Mouse (Mus musculus) cerebellum, adult 9-10 months (tissue): ENCODE results near the gene Hipk4.
"Not testable (repeated sequence)": the region's sequence is repeated elsewhere in the genome, so short reads cannot be mapped to it uniquely, and the experiment has no call there.

Experiments used
- DNase-seq: peaks from one replicate; pipeline ENCODE4 v3.0.0; 2022

The Hipk4 gene

DNA sequence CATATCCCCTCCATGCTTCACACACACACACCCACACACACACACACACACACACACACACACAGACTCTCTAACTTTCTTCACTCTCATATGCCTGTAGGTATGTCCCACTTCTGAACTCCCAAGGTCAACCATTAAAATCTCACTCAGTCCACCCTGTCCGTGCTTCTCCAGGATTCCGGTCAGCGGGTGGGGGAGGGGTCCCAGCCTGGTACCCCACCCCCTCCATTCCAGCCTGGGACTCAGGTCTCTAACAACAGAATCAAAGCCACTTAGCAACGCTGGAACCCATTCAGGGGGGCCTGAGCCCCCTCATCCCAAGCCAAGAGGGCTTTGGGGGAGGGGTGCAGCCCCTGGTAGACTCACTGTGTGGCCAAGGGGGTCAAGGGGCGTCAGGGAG is at the start of gene Hipk4:
TSS of gene Hipk4 (plus strand) at position 301 of the 400 bp plus-strand sequence.
- no peak for DNase-seq

DNA sequence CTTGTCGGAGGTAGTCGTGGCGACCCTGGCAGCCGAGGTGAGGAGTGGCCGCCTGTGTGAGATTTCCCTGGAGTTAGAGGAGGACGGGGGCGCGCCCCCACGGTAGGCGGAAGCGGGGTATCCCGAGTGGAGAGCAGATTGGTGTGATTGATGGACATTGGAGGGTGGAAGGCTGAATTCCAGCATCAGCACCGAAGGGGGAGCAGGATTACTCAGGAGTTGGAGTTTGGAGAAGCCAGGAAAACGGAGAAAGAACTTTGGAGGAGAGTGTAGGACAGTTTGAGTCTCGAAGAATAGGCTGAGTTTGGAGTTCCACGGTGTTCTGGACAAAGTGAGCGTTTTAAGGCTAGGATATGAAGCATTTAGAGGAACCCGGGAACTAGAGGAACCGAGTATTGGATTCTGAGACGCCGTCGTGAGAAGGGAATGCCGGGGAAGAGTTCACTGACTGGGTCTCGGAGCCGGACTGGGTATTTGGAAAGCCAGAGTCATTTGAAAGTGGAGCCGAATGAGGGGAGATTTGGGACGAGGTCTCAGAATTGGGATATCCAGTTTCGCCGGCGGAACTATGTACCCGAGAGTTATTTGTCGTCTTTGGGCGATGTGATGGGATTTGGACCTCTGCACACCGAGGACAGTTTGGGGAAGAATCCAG is 49.1 kb upstream of the Hipk4 start:
- no peak for DNase-seq

DNA sequence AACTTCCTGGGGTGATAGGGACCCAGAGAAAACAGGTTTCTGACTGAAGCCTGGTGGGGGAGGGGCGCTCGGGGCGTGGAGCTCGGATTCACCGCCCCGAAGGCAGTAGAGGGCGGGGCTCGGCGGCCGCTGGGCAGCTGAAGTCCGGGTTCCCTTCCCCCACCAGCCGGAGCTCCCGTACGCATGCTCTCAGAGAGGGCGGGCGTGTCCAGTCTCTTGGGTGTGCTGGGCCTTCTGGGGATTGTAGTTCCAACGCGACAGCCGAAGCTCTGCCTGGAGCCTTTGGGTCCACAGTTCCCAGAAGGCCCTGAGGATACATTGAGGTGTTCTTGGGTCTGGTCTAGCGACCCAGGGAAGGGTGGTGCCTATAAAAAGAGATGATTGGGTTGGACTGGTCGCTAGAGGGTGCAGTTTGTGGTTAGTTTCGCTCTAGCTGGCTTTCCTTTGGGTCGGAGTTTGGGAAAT is 48.5 kb upstream of the Hipk4 start:
- peak; percentile 98 for DNase-seq

DNA sequence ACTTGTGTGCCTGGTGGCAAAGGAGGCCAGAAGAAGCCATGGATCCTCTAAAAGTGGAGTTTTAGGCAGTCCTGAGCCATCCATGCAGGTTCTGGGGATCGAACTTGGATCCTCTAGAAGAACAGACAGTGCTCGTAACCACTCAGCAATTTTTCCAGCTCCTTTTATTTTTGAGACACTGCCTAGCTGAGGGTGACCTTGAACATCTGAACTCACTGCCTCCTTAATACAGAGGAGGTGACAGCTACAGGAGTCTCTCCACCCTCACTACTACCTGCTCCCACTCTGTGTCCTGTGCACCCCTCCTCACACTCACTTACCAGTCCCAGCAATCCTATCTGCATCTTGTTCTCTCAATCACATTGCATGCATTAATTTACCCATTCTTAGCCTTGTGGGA is 47.5 kb upstream of the Hipk4 start:
- no peak for DNase-seq

DNA sequence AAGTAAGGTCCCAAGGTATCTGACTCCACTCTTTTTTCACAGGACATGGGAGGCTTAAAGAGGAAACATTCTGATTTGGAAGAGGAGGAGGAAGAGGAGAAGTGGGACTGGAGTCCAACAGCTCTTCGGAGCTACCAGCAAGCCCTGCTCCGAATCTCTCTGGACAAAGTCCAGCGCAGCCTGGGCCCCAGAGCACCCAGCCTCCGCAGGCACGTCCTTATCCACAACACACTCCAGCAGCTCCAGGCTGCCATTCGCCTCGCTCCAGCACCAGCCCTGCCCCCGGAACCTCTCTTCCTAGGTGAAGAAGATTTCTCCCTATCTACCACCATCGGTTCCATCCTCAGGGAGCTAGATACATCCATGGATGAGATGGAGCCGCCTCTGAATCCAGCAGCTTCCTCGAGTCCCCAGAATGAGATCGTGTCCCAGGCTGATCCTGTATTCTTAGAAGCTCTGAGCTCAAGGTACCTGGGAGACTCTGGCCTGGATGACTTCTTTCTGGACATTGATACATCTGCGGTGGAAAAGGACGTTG is 46.9 kb upstream of the Hipk4 start:
- no peak for DNase-seq

DNA sequence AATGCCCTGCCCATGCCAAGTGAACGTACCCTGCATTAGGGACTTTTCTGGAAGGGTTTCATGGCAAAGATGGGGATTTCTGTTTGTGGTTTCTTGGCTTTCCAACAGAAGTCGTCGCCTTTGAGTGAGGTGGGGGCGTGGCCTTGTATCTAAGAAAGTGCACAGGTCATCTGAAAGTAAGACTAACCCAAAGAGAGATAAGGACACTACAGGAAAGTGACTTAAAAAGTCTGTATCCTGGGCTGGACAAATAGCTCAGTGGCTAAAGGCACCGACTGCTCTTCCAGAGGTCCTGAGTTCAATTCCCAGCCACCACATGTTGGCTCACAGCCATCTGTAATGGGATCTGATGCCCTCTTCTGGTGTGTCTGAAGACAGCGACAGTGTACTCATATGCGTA is 44.5 kb upstream of the Hipk4 start:
- no peak for DNase-seq

DNA sequence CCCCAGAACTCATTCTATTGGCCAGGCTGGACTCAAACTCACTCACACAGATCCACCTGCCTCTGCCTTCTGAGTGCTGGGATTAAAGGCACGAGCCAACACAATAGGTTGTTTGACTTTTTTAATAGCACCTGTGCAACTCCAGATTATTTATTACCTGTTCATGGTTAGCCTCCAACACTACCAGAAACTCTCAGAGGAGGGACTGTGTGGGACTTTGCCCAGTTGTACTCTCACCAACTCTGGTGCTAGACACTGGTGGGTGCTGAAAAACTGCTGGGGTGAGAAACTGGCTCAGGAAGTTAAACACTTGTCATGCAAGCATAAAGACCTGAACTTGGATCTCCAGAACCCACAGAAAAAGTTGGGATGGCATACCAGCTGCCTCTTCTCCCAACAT is 43.3 kb upstream of the Hipk4 start:
- DNase-seq: no peak

DNA sequence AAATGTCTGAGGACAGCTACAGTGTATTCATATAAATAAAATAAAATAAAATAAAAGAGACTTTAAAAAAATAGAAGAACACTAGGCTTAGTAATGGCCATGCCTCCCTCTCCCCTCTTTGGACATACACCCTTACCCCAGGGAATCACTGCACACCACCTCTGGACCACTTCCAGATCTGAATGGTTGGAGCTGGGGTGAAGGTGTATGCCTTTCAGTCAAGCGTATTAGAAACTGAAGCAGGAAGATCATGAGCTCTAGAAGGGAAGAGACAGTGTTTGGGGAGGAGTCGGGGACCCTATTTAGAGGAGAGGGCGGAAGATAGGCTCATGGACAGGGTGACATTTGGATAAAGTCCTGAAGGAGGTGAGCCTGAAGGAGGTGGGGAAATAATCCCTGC is 42.6 kb upstream of the Hipk4 start:
- DNase-seq: no peak

DNA sequence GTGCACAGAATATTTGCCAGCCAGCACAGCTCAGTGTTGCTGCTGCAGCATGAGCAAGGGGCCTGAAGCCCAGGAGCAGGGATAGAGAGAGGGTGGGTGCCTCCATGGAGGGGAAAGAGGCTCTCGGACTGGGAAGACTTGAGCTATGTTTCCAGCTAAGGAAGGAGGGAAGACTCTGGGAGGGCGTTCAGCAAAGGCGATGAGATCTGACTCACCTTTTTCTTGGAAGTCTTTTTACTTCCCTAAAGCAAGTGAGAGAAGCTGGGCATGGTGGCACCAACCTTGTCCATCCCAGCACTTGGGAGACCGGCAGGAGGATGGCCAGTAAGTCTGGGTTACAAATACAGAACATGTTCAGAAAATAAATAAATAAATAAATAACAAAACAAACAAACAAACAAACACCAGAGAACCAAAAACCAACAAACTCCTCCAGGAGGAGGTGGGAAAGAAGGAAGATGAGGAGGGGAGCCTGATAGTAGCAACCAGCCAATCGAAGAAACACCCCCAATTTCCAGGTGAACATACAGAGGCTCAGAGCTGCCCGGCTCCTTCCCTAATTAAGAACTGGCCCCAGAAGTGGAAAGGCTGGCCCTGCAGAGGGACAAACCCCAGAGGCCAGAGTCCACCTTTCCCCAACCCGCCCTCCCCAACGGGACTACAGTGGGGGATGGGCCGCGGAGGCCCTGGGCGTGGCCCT is 42.0 kb upstream of the Hipk4 start:
- DNase-seq: no peak

DNA sequence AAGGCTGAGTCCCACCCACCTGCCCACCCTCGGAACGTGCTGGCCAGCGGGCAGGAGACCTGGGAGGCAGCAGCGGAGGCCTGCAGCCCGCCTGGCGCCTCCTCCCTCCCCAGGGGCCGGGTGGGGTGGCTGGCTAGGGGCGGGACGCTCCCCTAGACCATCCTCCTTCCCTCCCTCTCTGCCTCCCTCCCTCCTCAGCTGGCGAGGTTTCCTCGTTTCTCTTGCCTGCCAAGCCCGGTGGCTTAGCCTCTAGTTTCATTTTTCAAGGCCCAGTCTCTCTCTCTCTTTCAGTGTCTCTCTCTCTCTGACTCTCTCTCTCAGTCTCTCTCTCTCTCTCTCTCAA is 41.5 kb upstream of the Hipk4 start:
- DNase-seq: peak; percentile 82

DNA sequence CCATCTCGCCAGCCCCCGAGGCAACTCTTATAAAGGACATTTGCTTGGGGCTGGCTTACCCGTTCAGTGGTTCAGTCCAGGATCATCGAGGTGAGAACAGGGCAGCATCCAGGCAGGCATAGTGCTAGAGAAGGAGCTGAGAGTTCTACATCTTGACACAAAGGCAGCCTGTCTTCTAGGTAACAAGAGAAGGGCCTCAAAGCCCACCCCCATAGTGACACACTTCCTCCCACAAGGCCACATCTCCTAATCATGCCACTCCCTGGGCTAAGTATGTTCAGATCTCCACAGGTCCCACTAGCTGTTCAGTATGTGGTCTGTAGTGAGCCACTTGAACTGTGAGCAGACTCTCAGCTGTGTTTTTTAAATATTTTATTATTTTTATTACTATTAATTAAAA is 39.2 kb upstream of the Hipk4 start:
- no peak for DNase-seq

DNA sequence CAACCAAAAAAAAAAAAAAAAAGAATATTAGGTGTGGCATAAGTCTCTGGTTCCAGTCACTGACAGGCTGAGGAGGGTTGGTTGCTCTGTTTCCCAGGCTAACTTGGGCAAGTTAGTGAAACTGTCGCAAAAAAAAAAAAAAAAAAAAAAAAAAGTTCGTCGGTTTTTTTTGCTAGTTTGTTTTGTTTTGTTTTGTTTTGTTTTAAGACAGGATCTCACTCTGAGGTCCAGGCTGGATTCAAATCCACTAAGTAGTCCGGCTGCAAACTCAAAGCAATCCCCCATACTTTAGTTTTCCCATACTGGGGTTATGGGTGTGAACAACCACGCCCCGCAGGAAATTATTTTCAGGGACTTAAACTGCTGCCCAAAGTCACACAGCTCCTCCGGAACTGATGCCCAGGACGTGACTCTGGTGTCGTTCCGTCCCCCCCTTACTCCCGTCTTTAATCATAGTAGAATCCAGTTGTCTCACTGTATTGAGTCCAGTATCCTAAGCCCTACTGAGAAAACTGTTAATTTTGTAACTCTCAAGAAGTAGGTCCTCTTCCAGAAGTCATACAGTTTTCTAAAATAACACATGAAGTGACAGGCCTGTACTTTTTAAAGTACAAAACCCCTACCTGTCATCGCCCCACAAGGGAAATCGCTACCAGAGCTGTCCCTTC is 36.8 kb upstream of the Hipk4 start:
- DNase-seq: no peak

DNA sequence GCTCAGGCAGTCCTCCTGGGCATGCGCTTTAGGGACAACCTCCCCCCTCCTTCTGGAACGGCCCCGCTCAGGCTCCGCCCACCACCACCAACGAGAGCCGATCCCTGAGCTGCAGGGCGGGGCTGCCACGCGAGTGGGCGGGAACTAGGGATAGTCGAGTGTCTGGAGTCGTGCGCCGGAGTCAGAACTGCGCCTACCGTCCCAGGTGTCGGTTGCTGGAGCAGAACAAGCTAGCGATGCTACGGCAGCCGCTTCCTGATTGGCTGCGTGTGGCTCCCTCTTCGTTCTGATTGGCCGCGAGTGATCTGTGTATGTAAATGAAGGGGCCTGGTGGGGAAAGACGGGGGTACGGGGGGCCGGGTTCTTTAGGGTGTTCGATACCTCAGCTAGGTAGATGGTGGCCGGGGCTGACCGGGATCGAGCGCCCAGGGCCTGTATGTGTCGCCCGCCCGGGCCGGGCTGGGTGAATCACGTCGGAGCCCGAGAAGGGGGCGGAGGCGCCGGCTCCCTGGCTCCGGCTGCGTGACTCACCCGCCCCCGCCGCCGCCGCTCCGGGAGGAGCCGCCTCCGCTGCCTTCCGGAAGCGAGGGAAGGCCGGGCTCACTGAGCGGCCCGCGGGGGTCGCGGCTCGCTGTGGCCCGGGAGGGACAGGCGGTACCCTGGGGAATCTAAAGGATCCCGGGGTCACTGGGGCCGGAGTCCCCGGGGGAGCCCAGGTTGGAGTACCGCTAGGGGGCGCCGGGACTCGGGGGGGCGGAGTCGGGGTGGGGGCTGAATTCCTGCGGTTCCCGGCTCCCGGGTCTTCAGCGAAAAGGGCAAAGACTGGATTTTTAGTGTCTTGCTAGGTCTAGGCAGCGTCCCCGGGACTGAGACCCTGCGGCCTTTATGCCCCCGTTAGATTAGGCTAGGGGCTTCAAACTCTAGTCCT is 36.0 kb upstream of the Hipk4 start, which contains the start of gene Sertad1:
TSS of gene Sertad1 (plus strand) at position 141 of the 928 bp plus-strand sequence.
- peak; percentile 100 for DNase-seq

DNA sequence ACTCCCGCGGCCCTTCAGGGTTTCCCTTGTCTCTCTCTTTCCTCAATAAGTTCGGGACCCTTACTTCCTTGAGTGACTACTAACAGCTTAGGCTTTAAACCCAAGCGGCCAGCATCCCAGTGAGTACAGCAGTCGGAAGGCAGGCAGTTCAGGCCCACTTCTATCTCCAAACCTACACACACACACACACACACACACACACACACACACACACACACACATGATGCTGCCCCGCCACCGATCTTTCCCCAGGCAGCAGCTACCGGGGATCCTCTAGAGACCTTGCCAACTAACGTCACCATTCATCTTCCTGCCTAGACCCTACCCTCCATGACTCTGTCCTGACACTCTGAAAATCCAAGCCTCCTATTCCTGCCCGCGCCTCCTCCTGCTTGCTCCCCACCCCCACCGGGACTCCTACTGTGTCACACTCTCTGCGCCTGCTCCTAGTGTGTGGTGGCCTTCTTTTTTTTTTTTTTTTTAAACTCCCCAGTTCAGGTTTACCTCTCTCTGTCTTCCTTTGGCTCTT is 35.3 kb upstream of the Hipk4 start:
- peak; percentile 79 for DNase-seq

DNA sequence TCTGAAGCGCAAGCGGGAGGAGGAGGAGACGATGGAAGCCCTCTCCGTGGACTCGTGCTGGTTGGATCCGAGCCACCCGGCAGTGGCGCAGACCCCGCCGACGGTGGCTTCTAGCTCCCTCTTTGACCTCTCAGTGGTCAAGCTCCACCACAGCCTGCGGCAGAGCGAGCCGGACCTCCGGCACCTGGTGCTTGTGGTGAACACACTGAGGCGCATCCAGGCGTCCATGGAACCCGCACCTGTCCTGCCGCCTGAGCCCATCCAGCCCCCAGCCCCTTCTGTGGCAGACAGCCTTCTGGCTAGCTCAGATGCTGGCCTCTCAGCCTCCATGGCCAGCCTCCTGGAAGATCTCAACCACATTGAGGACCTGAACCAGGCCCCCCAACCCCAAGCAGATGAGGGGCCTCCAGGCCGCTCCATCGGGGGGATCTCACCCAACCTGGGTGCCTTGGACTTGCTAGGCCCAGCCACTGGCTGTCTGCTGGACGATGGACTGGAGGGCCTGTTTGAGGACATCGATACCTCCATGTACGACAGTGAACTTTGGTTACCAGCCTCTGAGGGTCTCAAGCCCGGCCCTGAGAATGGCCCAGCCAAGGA is 33.7 kb upstream of the Hipk4 start:
- DNase-seq: no peak

DNA sequence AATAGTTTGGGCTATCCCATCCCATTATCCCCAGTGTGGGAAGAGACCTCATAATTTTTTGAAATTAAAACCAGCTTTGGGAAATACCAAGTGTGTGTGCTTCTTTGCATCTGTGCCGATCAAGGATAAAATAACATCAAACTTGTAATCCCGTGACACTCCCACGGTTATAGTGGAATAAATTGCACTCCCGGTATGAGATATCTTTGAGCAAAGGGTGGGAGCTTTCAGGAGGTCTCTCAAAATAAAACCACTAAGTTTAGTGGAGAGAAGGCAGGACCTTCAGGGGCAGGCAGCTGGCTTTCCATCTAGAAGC is 32.9 kb upstream of the Hipk4 start:
- DNase-seq: no peak

DNA sequence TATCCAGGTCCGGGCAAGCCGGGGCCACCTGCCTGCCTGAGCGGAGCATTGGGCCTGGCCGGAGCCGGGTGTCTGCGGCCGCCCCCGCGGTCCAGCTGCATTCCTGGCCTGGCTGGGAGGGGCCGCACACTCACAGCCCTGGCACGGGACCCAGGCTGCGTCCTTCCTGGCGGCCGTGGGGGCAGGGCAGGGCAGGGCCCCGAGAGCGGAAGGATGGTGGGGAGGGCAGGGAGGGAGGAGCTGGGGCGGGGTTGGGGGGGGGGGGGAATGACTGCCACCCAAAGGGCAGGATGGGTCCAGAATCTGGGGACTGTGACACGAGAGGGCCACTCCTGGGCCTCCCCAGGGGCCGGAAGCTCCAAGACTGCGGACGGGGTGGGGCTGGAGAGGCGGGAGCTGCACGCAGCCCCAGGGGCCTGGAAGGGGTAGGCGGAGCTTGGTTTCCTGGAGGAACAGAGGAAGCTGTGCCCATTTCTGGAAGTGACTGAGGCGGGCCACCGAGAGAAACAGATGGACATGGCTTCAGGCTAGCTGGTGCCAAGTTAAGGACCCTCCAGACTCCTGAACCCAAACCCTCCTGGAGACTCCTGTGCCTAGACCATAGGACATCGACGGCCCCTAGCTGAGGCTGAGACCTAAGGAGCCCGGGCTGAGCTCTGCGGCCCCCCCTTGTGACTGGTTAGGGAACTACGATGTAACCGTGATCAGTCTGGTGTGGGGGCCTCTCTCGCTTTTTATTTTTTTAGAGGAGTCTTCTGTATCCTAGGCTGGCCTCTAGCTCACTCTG is 32.3 kb upstream of the Hipk4 start:
- DNase-seq: peak; percentile 93

DNA sequence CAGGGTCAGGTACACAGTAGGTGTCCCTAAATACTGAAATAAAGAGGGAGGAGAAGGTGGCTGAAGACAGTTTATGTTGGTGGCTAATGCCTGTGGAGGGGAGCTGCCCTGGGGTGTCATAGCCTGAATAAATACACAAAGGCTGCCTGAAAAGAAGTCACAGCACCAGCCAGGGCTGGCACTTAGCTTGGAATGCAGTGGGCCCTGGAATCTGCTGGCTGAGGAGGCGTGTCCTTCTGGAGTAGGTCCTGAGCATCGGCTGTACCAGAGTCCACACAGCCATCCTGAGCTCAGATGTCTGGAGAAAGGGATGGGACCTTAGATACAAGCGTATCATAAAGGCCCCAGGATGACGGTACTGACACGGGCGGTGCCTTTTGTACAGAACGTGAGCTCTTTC is 31.2 kb upstream of the Hipk4 start:
- no peak for DNase-seq

DNA sequence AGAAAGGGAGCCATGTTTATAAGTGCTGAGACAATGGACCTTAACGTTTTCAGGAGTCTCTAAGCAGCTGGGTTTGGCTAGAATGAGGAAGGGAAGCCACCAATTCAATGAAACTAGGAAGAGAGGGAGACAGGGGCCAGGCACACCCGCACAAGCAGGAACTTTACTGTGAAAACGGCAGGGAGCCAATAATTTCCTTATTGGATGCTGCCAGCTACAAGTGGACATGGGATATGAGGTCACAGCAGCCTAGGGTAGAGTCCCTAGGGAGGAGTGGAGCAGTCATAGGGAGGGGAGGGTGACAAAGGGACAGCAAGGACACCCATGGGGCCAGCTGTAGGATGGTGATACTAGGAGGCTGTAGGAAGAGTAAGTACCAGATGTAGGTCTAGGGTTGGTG is 30.0 kb upstream of the Hipk4 start:
- DNase-seq: no peak

DNA sequence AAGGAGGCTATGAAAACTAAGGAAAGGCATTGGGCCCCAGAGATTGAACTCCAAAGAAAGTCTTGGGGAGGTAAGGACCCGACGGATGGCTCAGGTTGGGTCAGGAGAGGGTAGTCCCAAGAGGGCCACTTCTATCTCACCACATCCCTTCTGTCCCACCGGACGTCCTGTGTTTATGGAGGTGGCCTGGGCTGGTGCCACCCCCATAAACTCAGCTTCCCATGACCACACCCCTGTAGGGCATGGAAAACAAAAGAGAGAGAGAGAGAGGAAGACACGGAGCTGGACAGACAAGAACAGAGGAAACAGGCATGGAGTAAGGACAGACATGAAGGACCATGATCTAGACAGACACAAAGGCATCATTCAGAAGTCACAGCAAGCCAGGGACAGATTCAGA is 29.6 kb upstream of the Hipk4 start:
- no peak for DNase-seq

DNA sequence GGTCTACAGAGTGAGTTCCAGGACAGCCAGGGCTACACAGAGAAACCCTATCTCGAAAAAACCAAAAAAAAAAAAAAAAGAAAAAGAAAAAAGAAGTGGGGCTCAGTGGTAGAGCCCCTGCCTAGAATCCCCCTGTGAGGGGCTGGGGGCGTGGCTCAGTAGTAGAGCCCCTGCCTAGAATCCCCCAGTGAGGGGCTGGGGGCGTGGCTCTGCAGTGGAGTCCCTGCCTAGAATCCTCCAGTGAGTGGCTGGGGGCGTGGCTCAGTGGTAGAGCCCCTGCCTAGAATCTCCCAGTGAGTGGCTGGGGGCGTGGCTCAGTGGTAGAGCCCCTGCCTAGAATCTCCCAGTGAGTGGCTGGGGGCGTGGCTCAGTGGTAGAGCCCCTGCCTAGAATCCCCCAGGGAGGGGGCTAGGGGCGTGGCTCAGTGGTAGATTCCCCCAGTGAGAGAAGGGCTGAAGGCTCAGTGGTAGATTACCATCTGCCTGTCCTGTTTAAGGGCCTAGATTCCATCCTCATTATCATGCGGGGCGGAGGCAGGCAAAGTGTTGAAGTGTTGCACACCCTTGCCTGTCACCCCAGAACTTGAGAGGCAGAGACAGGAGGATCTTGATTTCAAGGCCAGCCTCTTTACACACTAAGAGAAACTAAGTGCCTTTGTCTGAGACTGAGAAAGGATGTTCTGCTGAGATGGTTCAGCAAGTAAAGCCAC is 28.3 kb upstream of the Hipk4 start:
- not testable (repeated sequence) for DNase-seq
